Mouse (Mus musculus) liver, adult 2 months (tissue): ENCODE results near the gene Syt16.

Experiments used
- CTCF ChIP-seq: fragments of 200-500 bp; IDR thresholded peaks from 2 replicates; pipeline ENCODE4 v1.5.1; 2011; ENCODE audit warnings: low read depth, low read length, control low read depth
- POLR2A ChIP-seq: fragments of 200-500 bp; IDR thresholded peaks from 2 replicates; pipeline ENCODE4 v1.6.1; 2011; ENCODE audit warnings: low read length, control low read depth; ENCODE audit not compliant: insufficient read depth; ENCODE audit errors: extremely low read depth

- TF ChIP-seq CTCF (no peak), POLR2A (no peak)
Measured at GRCm38 (mm10) chr12:74188815-74189214, 191.4 kb downstream of the Syt16 start.
